Mouse (Mus musculus) stomach, postnatal 0 days (tissue): Measurements from ENCODE around the gene Dnah8. TPM values are rescaled to one million over a fixed set of nuclear protein-coding genes. Genes with fewer than 3 reads are reported as not detected.

Experiments
- ATAC-seq: fragments of 200-750 bp; cut with Nextera tagmentation; 2 replicates; pipeline ENCODE4 v1.8.0; 2017; ENCODE audit not compliant: low FRiP score, low TSS enrichment
- DNase-seq: peaks from one replicate; pipeline ENCODE4 v3.0.0-alpha.2; 2016; ENCODE audit warnings: low spot score
- H3K27ac ChIP-seq: fragments of 300-500 bp; sonication (generic); replicated peaks from 2 replicates; pipeline ENCODE4 v1.5.1; 2014; ENCODE audit warnings: mild to moderate bottlenecking, control low read depth
- H3K27me3 ChIP-seq: fragments of 300-500 bp; sonication (generic); 2 replicates; pipeline ENCODE4 v1.6.1; 2014; ENCODE audit warnings: low read length; ENCODE audit not compliant: control insufficient read depth, insufficient read depth
- H3K36me3 ChIP-seq: fragments of 300-500 bp; sonication (generic); 2 replicates; pipeline ENCODE4 v1.6.1; 2014; ENCODE audit warnings: low read length, mixed read lengths; ENCODE audit not compliant: control insufficient read depth, insufficient read depth
- H3K4me1 ChIP-seq: fragments of 300-500 bp; sonication (generic); replicated peaks from 2 replicates; pipeline ENCODE4 v1.6.1; 2014; ENCODE audit warnings: antibody characterized with exemption; ENCODE audit not compliant: control insufficient read depth, insufficient read depth
- H3K4me2 ChIP-seq: fragments of 300-500 bp; sonication (generic); replicated peaks from 2 replicates; pipeline ENCODE4 v1.6.1; 2014; ENCODE audit warnings: low read depth, mild to moderate bottlenecking, control low read depth, moderate library complexity
- H3K4me3 ChIP-seq: fragments of 300-500 bp; sonication (generic); 2 replicates; pipeline ENCODE4 v1.5.1; 2014; ENCODE audit warnings: low read depth, low read length, control low read depth
- H3K9ac ChIP-seq: fragments of 300-500 bp; sonication (generic); 2 replicates; pipeline ENCODE4 v1.6.1; 2014; ENCODE audit warnings: mild to moderate bottlenecking, low read length, control low read depth, mixed read lengths
- H3K9me3 ChIP-seq: fragments of 300-500 bp; sonication (generic); 2 replicates; pipeline ENCODE4 v1.6.1; 2016; ENCODE audit warnings: low read length; ENCODE audit not compliant: control insufficient read depth
- CTCF ChIP-seq: IDR thresholded peaks from 2 replicates; pipeline ENCODE4 v1.5.1; 2016; ENCODE audit warnings: antibody characterized with exemption, low read depth, mild to moderate bottlenecking, moderate library complexity
- EP300 ChIP-seq: optimal IDR thresholded peaks from 2 replicates; pipeline ENCODE3; 2016; ENCODE audit warnings: antibody characterized with exemption
- WGBS: fragments of 180-500 bp; shearing (Covaris S2); extraction: QIAGEN DNeasy Blood & Tissue Kit; methylation state at CpG from one replicate; pipeline ENCODE4 v1.1.7; 2014; 5-methylcytosine and 5-hydroxymethylcytosine counted together
- polyA plus RNA-seq: library from polyadenylated mRNA; unstranded; fragments of >200 nt; fragmentation: Nextera tagmentation; extraction: Ambion mirVana; gene quantifications from 2 replicates; pipeline ENCODE4 v1.2.1, GENCODE M21; 2015

Dnah8 gene
- polyA plus RNA-seq, 1 experiment from 2014 or later = 0.92 TPM

- Histone ChIP-seq H3K4me3 (no peak overlapping the region), H3K4me1 (no peaks in the 10 kb centered on the region), H3K9ac (no peak overlapping the region), H3K9me3 (no peaks in the 10 kb centered on the region), H3K36me3 (no peaks in the 10 kb centered on the region), H3K4me2 (no peak overlapping the region), H3K27ac (no peak overlapping the region), H3K27me3 (no peaks in the 10 kb centered on the region)
- ATAC-seq (no peak), DNase-seq (no peak)
- TF ChIP-seq EP300 = no peak
- TF ChIP-seq CTCF = no peak
- 32% methylated on average over 6 of the region's 6 CpGs for WGBS
Measured at GRCm38 (mm10) chr17:30878626-30879025, 254.5 kb downstream of the Dnah8 start.

GRCm38 (mm10) chr17:30880391-30880790, 256.2 kb downstream of the Dnah8 start:
- no peaks in the 10 kb centered on the region for H3K9me3 ChIP-seq
- no peaks in the 10 kb centered on the region for H3K4me1 ChIP-seq
- H3K9ac ChIP-seq = no peak overlapping the region
- WGBS = 84% methylated on average over 3 of the region's 3 CpGs
- no peaks in the 10 kb centered on the region for H3K36me3 ChIP-seq
- H3K4me2 ChIP-seq = no peak overlapping the region
- no peaks in the 10 kb centered on the region for H3K27me3 ChIP-seq
- TF ChIP-seq CTCF = 0 out of 2 replicates have a peak, but pooled peaks have one; percentile 27
- no peak for TF ChIP-seq EP300
- H3K4me3 ChIP-seq = no peak overlapping the region
- ATAC-seq (no peak), DNase-seq (no peak)
- H3K27ac ChIP-seq = no peak overlapping the region

DNA sequence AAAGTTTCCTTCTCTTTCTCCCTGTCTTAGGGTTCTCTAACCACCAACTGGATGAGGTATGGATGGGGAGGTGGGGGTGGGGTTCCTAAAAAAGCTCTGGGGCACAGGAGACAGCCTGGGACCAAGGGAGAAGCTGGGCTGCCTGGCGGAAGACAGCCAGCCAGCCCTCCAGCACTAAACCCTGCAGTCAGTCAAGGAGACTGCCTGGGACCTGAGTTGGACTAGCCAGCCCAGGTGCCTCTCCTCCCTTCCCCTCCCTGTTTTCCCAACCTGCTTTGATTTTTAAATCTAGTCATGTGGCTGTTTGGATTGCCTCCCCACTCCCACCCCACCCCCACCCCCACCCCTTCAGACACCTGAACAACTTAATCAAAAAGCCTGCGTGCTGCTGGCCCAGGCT, 256.8 kb downstream of the Dnah8 start:
- no peak for DNase-seq
- Histone ChIP-seq H3K27ac (no peak overlapping the region), H3K27me3 (no peaks in the 10 kb centered on the region), H3K4me2 (no peak overlapping the region), H3K36me3 (no peaks in the 10 kb centered on the region), H3K4me1 (no peaks in the 10 kb centered on the region), H3K9me3 (no peaks in the 10 kb centered on the region), H3K9ac (no peak overlapping the region), H3K4me3 (no peak overlapping the region)
- 61% methylated on average over 2 of the region's 2 CpGs for WGBS
- no peak for TF ChIP-seq EP300
- no peak for TF ChIP-seq CTCF
- ATAC-seq = no peak

DNA sequence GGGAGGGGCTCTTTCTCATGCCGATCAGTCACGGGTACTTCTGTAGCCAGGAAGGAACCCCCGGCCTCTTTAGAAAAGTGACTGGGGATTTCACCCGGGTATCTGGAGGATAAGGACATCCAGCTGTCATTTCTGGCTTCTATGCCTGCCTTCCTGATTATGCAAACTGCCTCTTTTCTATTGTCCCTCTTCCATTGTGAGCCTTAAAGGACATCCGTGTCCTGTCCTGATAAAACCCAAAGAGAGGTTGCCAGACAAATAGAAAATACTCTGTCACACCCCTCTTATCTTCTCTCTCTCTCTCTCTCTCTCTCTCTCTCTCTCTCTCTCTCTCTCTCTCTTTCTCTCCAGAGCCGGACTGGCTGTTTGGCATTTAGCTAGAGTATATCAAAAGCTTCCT, 258.1 kb downstream of the Dnah8 start:
- TF ChIP-seq CTCF (no peak), EP300 (no peak)
- H3K9me3 ChIP-seq = no peaks in the 10 kb centered on the region
- ATAC-seq = no peak
- DNase-seq = no peak
- no peak overlapping the region for H3K4me3 ChIP-seq
- H3K4me1 ChIP-seq = no peaks in the 10 kb centered on the region
- no peak overlapping the region for H3K4me2 ChIP-seq
- no peak overlapping the region for H3K9ac ChIP-seq
- H3K27me3 ChIP-seq = no peaks in the 10 kb centered on the region
- WGBS = 5% methylated on average over 6 of the region's 6 CpGs
- no peaks in the 10 kb centered on the region for H3K36me3 ChIP-seq
- H3K27ac ChIP-seq = no peak overlapping the region

DNA sequence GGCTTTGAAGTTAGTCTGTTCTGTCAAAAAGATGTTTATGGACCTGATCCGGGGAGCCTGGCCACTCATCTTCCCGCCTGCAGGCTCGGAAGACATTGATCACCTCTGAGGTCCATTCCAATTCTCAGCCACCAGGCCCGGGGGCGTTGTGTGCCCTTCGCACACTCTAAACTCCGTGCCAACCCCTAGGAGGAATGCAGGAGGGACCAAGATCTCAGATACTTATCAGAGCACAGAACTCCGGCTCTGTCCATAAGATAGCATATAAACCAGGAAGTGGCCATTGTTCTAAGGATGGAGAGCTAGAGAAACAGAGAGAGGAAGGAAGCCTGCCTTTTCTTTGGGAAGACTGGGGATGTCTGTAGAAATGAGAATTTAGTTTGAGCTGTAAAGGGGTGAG, 259.4 kb downstream of the Dnah8 start:
- no peak overlapping the region for H3K4me2 ChIP-seq

GRCm38 (mm10) chr17:30892086-30892485, 267.9 kb downstream of the Dnah8 start:
- TF ChIP-seq EP300 (no peak), CTCF (no peak)
- no peak for ATAC-seq
- no peak overlapping the region for H3K4me2 ChIP-seq
- DNase-seq = no peak
- no peaks in the 10 kb centered on the region for H3K36me3 ChIP-seq
- H3K27ac ChIP-seq = no peak overlapping the region
- WGBS = 18% methylated on average over 1 of the region's 1 CpGs
- no peaks in the 10 kb centered on the region for H3K27me3 ChIP-seq
- H3K4me3 ChIP-seq = no peak overlapping the region
- no peaks in the 10 kb centered on the region for H3K4me1 ChIP-seq
- no peak overlapping the region for H3K9ac ChIP-seq
- no peaks in the 10 kb centered on the region for H3K9me3 ChIP-seq

More for the DNA sequence above, 259.4 kb downstream of the Dnah8 start:
- H3K4me1 ChIP-seq = no peaks in the 10 kb centered on the region
- H3K27ac ChIP-seq = no peak overlapping the region
- no peak for DNase-seq
- H3K36me3 ChIP-seq = no peaks in the 10 kb centered on the region
- no peaks in the 10 kb centered on the region for H3K9me3 ChIP-seq
- TF ChIP-seq CTCF = no peak
- TF ChIP-seq EP300 = no peak
- no peaks in the 10 kb centered on the region for H3K27me3 ChIP-seq
- H3K9ac ChIP-seq = no peak overlapping the region
- ATAC-seq = no peak
- WGBS = 60% methylated on average over 8 of the region's 8 CpGs
- no peak overlapping the region for H3K4me3 ChIP-seq
